Mouse (Mus musculus) midbrain, embryonic 16.5 days (tissue): ENCODE measurements around the gene Akap8l. TPM values are rescaled to one million over a fixed set of nuclear protein-coding genes. Genes with fewer than 3 reads are reported as not detected.

Experiments used
- ATAC-seq: fragments of 200-750 bp; cut with Nextera tagmentation; 2 replicates; pipeline ENCODE4 v1.8.0; 2017; ENCODE audit warnings: moderate TSS enrichment
- H3K27ac ChIP-seq: fragments of 300-500 bp; sonication (generic); 2 replicates; pipeline ENCODE4 v1.5.1; 2014; ENCODE audit warnings: mild to moderate bottlenecking, low read length, mixed read lengths
- H3K27me3 ChIP-seq: fragments of 300-500 bp; sonication (generic); 2 replicates; pipeline ENCODE4 v1.6.1; 2014; ENCODE audit warnings: low read depth, low read length, mixed read lengths; ENCODE audit not compliant: control insufficient read depth, insufficient read depth
- H3K36me3 ChIP-seq: fragments of 300-500 bp; sonication (generic); 2 replicates; pipeline ENCODE4 v1.6.1; 2014; ENCODE audit warnings: mild to moderate bottlenecking, low read length, moderate library complexity, mixed read lengths; ENCODE audit not compliant: control insufficient read depth, insufficient read depth
- H3K4me1 ChIP-seq: fragments of 300-500 bp; sonication (generic); 2 replicates; pipeline ENCODE4 v1.6.1; 2014; ENCODE audit warnings: mild to moderate bottlenecking, low read length, mixed read lengths; ENCODE audit not compliant: control insufficient read depth, insufficient read depth
- H3K4me2 ChIP-seq: fragments of 300-500 bp; sonication (generic); 2 replicates; pipeline ENCODE4 v1.6.1; 2014; ENCODE audit warnings: mild to moderate bottlenecking, low read length, mixed read lengths
- H3K4me3 ChIP-seq: fragments of 300-500 bp; sonication (generic); 2 replicates; pipeline ENCODE4 v1.5.1; 2014; ENCODE audit warnings: low read depth, mild to moderate bottlenecking, low read length, moderate library complexity, mixed read lengths
- H3K9ac ChIP-seq: fragments of 300-500 bp; sonication (generic); 2 replicates; pipeline ENCODE4 v1.6.1; 2014; ENCODE audit warnings: low read depth, low read length, mixed read lengths
- H3K9me3 ChIP-seq: fragments of 300-500 bp; sonication (generic); replicated peaks from 2 replicates; pipeline ENCODE4 v1.6.1; 2014; ENCODE audit warnings: mild to moderate bottlenecking, low read length, mixed read lengths; ENCODE audit not compliant: control insufficient read depth, poor library complexity, severe bottlenecking
- WGBS: fragments of 180-500 bp; shearing (Covaris S2); extraction: QIAGEN DNeasy Blood & Tissue Kit; methylation state at CpG from one replicate; pipeline ENCODE4 v1.1.7; 2014; 5-methylcytosine and 5-hydroxymethylcytosine counted together
- polyA plus RNA-seq: library from polyadenylated mRNA; unstranded; fragments of >200 nt; fragmentation: Nextera tagmentation; extraction: Ambion mirVana; gene quantifications from 2 replicates; pipeline ENCODE4 v1.2.1, GENCODE M21; 2015

Akap8l gene
- polyA plus RNA-seq, 1 experiment from 2014 or later = 160 TPM

GRCm38 (mm10) chr17:32363821-32364301, 13.5 kb upstream of the Akap8l start:
- Histone ChIP-seq H3K27me3 (no peaks in the 10 kb centered on the region), H3K9me3 (no peaks in the 10 kb centered on the region), H3K4me1 (peaks cover 18% of the 10 kb centered on the region), H3K4me2 (peak overlapping the region; percentile 95), H3K9ac (peak overlapping the region; percentile 94), H3K4me3 (peak overlapping the region; percentile 95), H3K36me3 (peaks cover 38% of the 10 kb centered on the region), H3K27ac (peak overlapping the region; percentile 83)
- peak; percentile 26 for ATAC-seq
- WGBS = 0% methylated on average over 20 of the region's 50 CpGs

GRCm38 (mm10) chr17:32362686-32363085, 12.3 kb upstream of the Akap8l start:
- Histone ChIP-seq H3K9me3 (no peaks in the 10 kb centered on the region), H3K36me3 (peaks cover 40% of the 10 kb centered on the region), H3K4me1 (peaks cover 18% of the 10 kb centered on the region), H3K27me3 (no peaks in the 10 kb centered on the region), H3K4me2 (peak overlapping the region; percentile 95), H3K27ac (no peak overlapping the region), H3K9ac (peak overlapping the region; percentile 94), H3K4me3 (peak overlapping the region; percentile 95; the same call in 1 of the 2 replicates)
- no peak for ATAC-seq
- 83% methylated on average over 4 of the region's 4 CpGs for WGBS

- H3K9ac ChIP-seq = no peak overlapping the region
- peaks cover 16% of the 10 kb centered on the region for H3K4me1 ChIP-seq
- no peak overlapping the region for H3K4me3 ChIP-seq
- H3K36me3 ChIP-seq = peaks cover 53% of the 10 kb centered on the region
- no peak overlapping the region for H3K4me2 ChIP-seq
- ATAC-seq = no peak
- H3K27ac ChIP-seq = no peak overlapping the region
- WGBS = 89% methylated on average over 18 of the region's 18 CpGs
- H3K27me3 ChIP-seq = no peaks in the 10 kb centered on the region
- no peaks in the 10 kb centered on the region for H3K9me3 ChIP-seq
These were observed 9.5 kb upstream of the Akap8l start for GRCm38 (mm10) chr17:32359928-32360327.

GRCm38 (mm10) chr17:32358943-32359340, 8.5 kb upstream of the Akap8l start:
- H3K4me1 ChIP-seq = peaks cover 14% of the 10 kb centered on the region
- no peak overlapping the region for H3K27ac ChIP-seq
- no peak overlapping the region for H3K9ac ChIP-seq
- 96% methylated on average over 6 of the region's 6 CpGs for WGBS
- ATAC-seq = no peak
- no peak overlapping the region for H3K4me3 ChIP-seq
- no peak overlapping the region for H3K4me2 ChIP-seq
- H3K9me3 ChIP-seq = no peaks in the 10 kb centered on the region
- no peaks in the 10 kb centered on the region for H3K27me3 ChIP-seq
- H3K36me3 ChIP-seq = peaks cover 60% of the 10 kb centered on the region

- ATAC-seq = no peak
- no peaks in the 10 kb centered on the region for H3K27me3 ChIP-seq
- no peak overlapping the region for H3K4me3 ChIP-seq
- no peak overlapping the region for H3K4me2 ChIP-seq
- H3K27ac ChIP-seq = no peak overlapping the region
- peaks cover 11% of the 10 kb centered on the region for H3K4me1 ChIP-seq
- H3K9ac ChIP-seq = no peak overlapping the region
- H3K9me3 ChIP-seq = no peaks in the 10 kb centered on the region
- H3K36me3 ChIP-seq = peaks cover 60% of the 10 kb centered on the region
- 93% methylated on average over 7 of the region's 7 CpGs for WGBS
These were observed 8.0 kb upstream of the Akap8l start for GRCm38 (mm10) chr17:32358192-32358942.

GRCm38 (mm10) chr17:32356766-32357760, 6.7 kb upstream of the Akap8l start:
- no peak overlapping the region for H3K4me2 ChIP-seq
- H3K9me3 ChIP-seq = no peaks in the 10 kb centered on the region
- H3K4me3 ChIP-seq = no peak overlapping the region
- no peak overlapping the region for H3K27ac ChIP-seq
- 81% methylated on average over 24 of the region's 24 CpGs for WGBS
- no peaks in the 10 kb centered on the region for H3K27me3 ChIP-seq
- H3K36me3 ChIP-seq = peaks cover 60% of the 10 kb centered on the region
- ATAC-seq = no peak
- H3K9ac ChIP-seq = no peak overlapping the region
- no peaks in the 10 kb centered on the region for H3K4me1 ChIP-seq

- WGBS = 85% methylated on average over 9 of the region's 9 CpGs
- Histone ChIP-seq H3K9ac (no peak overlapping the region), H3K4me1 (no peaks in the 10 kb centered on the region), H3K27ac (no peak overlapping the region), H3K36me3 (peaks cover 55% of the 10 kb centered on the region), H3K9me3 (no peaks in the 10 kb centered on the region), H3K4me2 (no peak overlapping the region), H3K27me3 (no peaks in the 10 kb centered on the region), H3K4me3 (no peak overlapping the region)
- ATAC-seq = no peak
These were observed 5.9 kb upstream of the Akap8l start for GRCm38 (mm10) chr17:32356281-32356680.

- H3K27ac ChIP-seq = no peak overlapping the region
- no peak overlapping the region for H3K4me2 ChIP-seq
- no peaks in the 10 kb centered on the region for H3K4me1 ChIP-seq
- 96% methylated on average over 6 of the region's 6 CpGs for WGBS
- no peak for ATAC-seq
- no peaks in the 10 kb centered on the region for H3K9me3 ChIP-seq
- no peak overlapping the region for H3K9ac ChIP-seq
- no peaks in the 10 kb centered on the region for H3K27me3 ChIP-seq
- H3K4me3 ChIP-seq = no peak overlapping the region
- peaks cover 43% of the 10 kb centered on the region for H3K36me3 ChIP-seq
These were observed 4.6 kb upstream of the Akap8l start for GRCm38 (mm10) chr17:32355031-32355430.
